Comparison of ENCODE assay signal across 9 mouse cellular contexts in the genomic region with DNA sequence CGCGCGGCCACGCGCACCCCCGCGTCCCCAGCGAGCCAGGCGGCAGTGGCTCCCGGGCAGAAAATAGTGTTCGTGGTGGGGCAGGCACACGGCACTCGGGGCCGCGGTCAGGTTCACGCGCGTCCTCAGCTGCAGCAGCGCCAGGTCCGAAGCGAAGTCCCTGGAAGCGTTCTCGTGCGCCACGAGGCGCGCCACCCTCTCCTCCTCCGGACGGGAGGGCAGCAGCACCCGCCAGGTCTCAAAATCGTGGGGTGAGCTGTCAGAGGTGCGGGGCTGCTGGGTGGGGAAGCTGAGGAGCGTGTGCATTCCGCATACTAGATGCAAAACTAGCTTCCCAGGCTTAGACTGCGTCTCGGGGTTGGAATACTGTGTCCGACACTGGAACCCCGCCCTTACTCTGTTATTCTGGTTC. TPM values are rescaled to one million over a fixed set of nuclear protein-coding genes. Genes with fewer than 3 reads are reported as not detected.
A peak's percentile ranks its signal among the peaks of the same experiment; 100 is the strongest.
DNase-seq lines count a peak whose midpoint lies in the region; ATAC-seq and TF ChIP-seq lines count a peak whose summit lies in the region.
"Had no signal": no experiment of that assay in that cellular context is flagged by ENCODE, and none has a peak within 500 bp of the region (broad histone marks: within the 10 kb centered on the region; RNA-seq: fewer than 3 reads in every experiment).

No protein-coding gene starts in this region.

- peaks cover 12% of the 10 kb centered on the region for H3K4me1 ChIP-seq in testis, adult 2 months (ENCODE audit: control insufficient read depth, insufficient read depth, low read length)
- H3K4me1 ChIP-seq in small intestine, adult 2 months (ENCODE audit: control insufficient read depth, insufficient read depth, insufficient read length, low read length) = peaks cover 16% of the 10 kb centered on the region

- no peak for TF ChIP-seq CTCF in testis, adult 2 months (IDR thresholded peaks at IDR 0.05; ENCODE audit: control insufficient read depth, insufficient read depth, insufficient replicate concordance, low read depth, low read length)
- TF ChIP-seq CTCF in small intestine, adult 2 months (IDR thresholded peaks at IDR 0.05; ENCODE audit: extremely low read depth, insufficient read length, insufficient replicate concordance, low read depth, low read length) = no peak

- no peaks in the 10 kb centered on the region for H3K36me3 ChIP-seq in testis, adult 2 months (ENCODE audit: control insufficient read depth, insufficient read depth, low read length)
- no peaks in the 10 kb centered on the region for H3K36me3 ChIP-seq in small intestine, adult 2 months (ENCODE audit: control insufficient read depth, insufficient read depth, low read length)

- H3K4me3 ChIP-seq in testis, adult 2 months (ENCODE audit: control insufficient read depth, low read depth, low read length) = peak overlapping the region; percentile 86
- H3K4me3 ChIP-seq in small intestine, adult 2 months (ENCODE audit: low read depth, low read length) = peak overlapping the region; percentile 89

- 1% methylated on average over 38 of the region's 38 CpGs for WGBS in small intestine, adult 2 months

- ATAC-seq in erythroid progenitor cell, adult 5-6 weeks (replicated peaks; ENCODE audit: low FRiP score, poor library complexity, severe bottlenecking) = 0 out of 2 replicates have a peak, but pooled peaks have one; percentile 4

- no peak for DNase-seq in testis, postnatal 10 days (ENCODE audit: low spot score)
- peak; percentile 31 for DNase-seq in liver
- no peak for DNase-seq in spleen, postnatal 14 days (ENCODE audit: low spot score in 2 of 2)
- no peak for DNase-seq in right cerebral cortex, postnatal 4 days
- DNase-seq in thymus, postnatal 36 days = no peak

- peak overlapping the region; percentile 62 for H3K27ac ChIP-seq in testis, adult 2 months (ENCODE audit: control insufficient read depth, insufficient read depth, low read depth, low read length)
- H3K27ac ChIP-seq in small intestine, adult 2 months (ENCODE audit: insufficient read depth, low read depth, low read length) = peak overlapping the region; percentile 18; the same call in 1 of the 2 replicates

- no peak for TF ChIP-seq POLR2A in testis, adult 2 months (IDR thresholded peaks at IDR 0.05; ENCODE audit: control insufficient read depth, low read depth, low read length)
- no peak for TF ChIP-seq POLR2A in small intestine, adult 2 months (IDR thresholded peaks at IDR 0.05; ENCODE audit: low read depth, low read length)

- no peaks in the 10 kb centered on the region for H3K27me3 ChIP-seq in testis, adult 2 months (ENCODE audit: control insufficient read depth, insufficient read depth, low read length)
- H3K27me3 ChIP-seq in small intestine, adult 2 months (ENCODE audit: control insufficient read depth, insufficient read depth, low read length) = no peaks in the 10 kb centered on the region

RNA-seq across cellular contexts. Expression of gene Prss8, which starts 5.8 kb away (rescaled TPM):
- 0.26 and 4.0 TPM in 2 replicates for polyA plus RNA-seq in testis, adult 2 months (2012; rRNA removed)
- not detected in 2 replicates for total RNA-seq in erythroid progenitor cell, adult 5-6 weeks (2015; ENCODE audit: low replicate concordance)
- total RNA-seq in erythroid progenitor cell, adult 5-6 weeks (2017; ENCODE audit: low replicate concordance) = not detected in 2 replicates
- polyA plus RNA-seq in small intestine, adult 2 months (2012; rRNA removed) = 30.0 and 41.3 TPM in 2 replicates
- total RNA-seq: hematopoietic stem cell, adult 5-6 weeks had no signal

RNA-seq across cellular contexts. Expression of gene Prss36, which starts 10.8 kb away (rescaled TPM):
- polyA plus RNA-seq in testis, adult 2 months (2012; rRNA removed) = 5.9 and 6.3 TPM in 2 replicates
- 3.8 TPM in 1 of 2 replicates, not detected in the other for total RNA-seq in erythroid progenitor cell, adult 5-6 weeks (2015; ENCODE audit: low replicate concordance)
- total RNA-seq in erythroid progenitor cell, adult 5-6 weeks (2017; ENCODE audit: low replicate concordance) = not detected in 2 replicates
- 2.6 and 3.3 TPM in 2 replicates for polyA plus RNA-seq in small intestine, adult 2 months (2012; rRNA removed)

RNA-seq across cellular contexts. Expression of gene Kat8, which starts 23.4 kb away (rescaled TPM):
- polyA plus RNA-seq in testis, adult 2 months (2012; rRNA removed) = 98.4 and 105 TPM in 2 replicates
- 8.0 and 18.0 TPM in 2 replicates for total RNA-seq in erythroid progenitor cell, adult 5-6 weeks (2015; ENCODE audit: low replicate concordance)
- total RNA-seq in erythroid progenitor cell, adult 5-6 weeks (2017; ENCODE audit: low replicate concordance) = 12.9 and 16.7 TPM in 2 replicates
- 5.2 and 8.3 TPM in 2 replicates for polyA plus RNA-seq in small intestine, adult 2 months (2012; rRNA removed)

RNA-seq across cellular contexts. Expression of gene Fus, which starts 31.5 kb away (rescaled TPM):
- 271 and 306 TPM in 2 replicates for polyA plus RNA-seq in testis, adult 2 months (2012; rRNA removed)
- total RNA-seq in erythroid progenitor cell, adult 5-6 weeks (2015; ENCODE audit: low replicate concordance) = 125 and 187 TPM in 2 replicates
- 81.2 and 118 TPM in 2 replicates for total RNA-seq in erythroid progenitor cell, adult 5-6 weeks (2017; ENCODE audit: low replicate concordance)
- 90.6 and 184 TPM in 2 replicates for polyA plus RNA-seq in small intestine, adult 2 months (2012; rRNA removed)

RNA-seq across cellular contexts. Expression of gene Bckdk, which starts 31.9 kb away (rescaled TPM):
- polyA plus RNA-seq in testis, adult 2 months (2012; rRNA removed) = 7.9 and 10.6 TPM in 2 replicates
- total RNA-seq in erythroid progenitor cell, adult 5-6 weeks (2015; ENCODE audit: low replicate concordance) = 39.3 and 58.7 TPM in 2 replicates
- 9.7 and 17.3 TPM in 2 replicates for total RNA-seq in erythroid progenitor cell, adult 5-6 weeks (2017; ENCODE audit: low replicate concordance)
- 54.4 and 68.3 TPM in 2 replicates for polyA plus RNA-seq in small intestine, adult 2 months (2012; rRNA removed)

Comparison
In these comparisons a context has a peak if more than half of its experiments do, and no peak if none do; other contexts are left out.
1. RNA of gene Kat8, which starts 23.4 kb away (polyA plus RNA-seq): 98.4 to 105 TPM in testis, adult 2 months; 5.2 to 8.3 TPM in small intestine, adult 2 months; every median in the first group is over 10 times any median in the second.